Mouse (Mus musculus) embryonic stem cell, embryonic (primary cell): ENCODE measurements around the gene Twist1.

Experiments
- CTCF ChIA-PET, 4 experiments: fragments of 300-600 bp in 2 of 4; fragments of 350-600 bp in 2 of 4; sonication (Branson Sonifier 250); formaldehyde crosslinking; loops; one replicate each; lab custom pipeline; 2022; ENCODE audit warnings: inconsistent platforms in 2 of 4; lab: Charles Lee
- POLR2A ChIA-PET, 4 experiments: fragments of 300-600 bp in 2 of 4; fragments of 350-600 bp in 2 of 4; sonication (Branson Sonifier 250); formaldehyde crosslinking; loops; one replicate each; lab custom pipeline; 2022; ENCODE audit warnings: antibody characterized with exemption in 4 of 4, inconsistent platforms in 1 of 4; lab: Charles Lee

Twist1 gene

GRCm38 (mm10) chr12:33963671-33964369, 6.3 kb downstream of the Twist1 start:
- ChIA-PET CTCF (no interaction called here), POLR2A (no interaction called here)

- POLR2A ChIA-PET = no interaction called here
Observed at GRCm38 (mm10) chr12:33964427-33964826, 7.0 kb downstream of the Twist1 start.

GRCm38 (mm10) chr12:33965661-33966360, 8.3 kb downstream of the Twist1 start:
- ChIA-PET CTCF (no interaction called here), POLR2A (no interaction called here)

More at GRCm38 (mm10) chr12:33964427-33964826, 7.0 kb downstream of the Twist1 start:
- CTCF ChIA-PET = no interaction called here

GRCm38 (mm10) chr12:33966490-33967415, 9.3 kb downstream of the Twist1 start:
- ChIA-PET POLR2A (interaction anchor here in 1 of 4 experiments (0.9 to 2.8 kb wide), 2 partner anchors 8 to 11 kb away, joined by 3 to 14 read pairs; no protein-coding TSS in a partner anchor), CTCF (interaction anchor here in 1 of 4 experiments (1.0 kb wide), 1 partner anchor 586 kb away, joined by 3 read pairs; no protein-coding TSS in a partner anchor)

GRCm38 (mm10) chr12:33967514-33967913, 10.0 kb downstream of the Twist1 start:
- ChIA-PET CTCF (no interaction called here), POLR2A (interaction anchor here in 2 of 4 experiments (0.7 to 2.8 kb wide), 5 partner anchors 9 to 27 kb away, joined by 3 to 14 read pairs (median 4); no protein-coding TSS in a partner anchor)

- ChIA-PET CTCF (no interaction called here), POLR2A (interaction anchor here in 2 of 4 experiments (0.7 to 2.8 kb wide), 5 partner anchors 10 to 27 kb away, joined by 3 to 14 read pairs (median 4); no protein-coding TSS in a partner anchor)
Observed at GRCm38 (mm10) chr12:33968041-33968897, 10.8 kb downstream of the Twist1 start.

DNA sequence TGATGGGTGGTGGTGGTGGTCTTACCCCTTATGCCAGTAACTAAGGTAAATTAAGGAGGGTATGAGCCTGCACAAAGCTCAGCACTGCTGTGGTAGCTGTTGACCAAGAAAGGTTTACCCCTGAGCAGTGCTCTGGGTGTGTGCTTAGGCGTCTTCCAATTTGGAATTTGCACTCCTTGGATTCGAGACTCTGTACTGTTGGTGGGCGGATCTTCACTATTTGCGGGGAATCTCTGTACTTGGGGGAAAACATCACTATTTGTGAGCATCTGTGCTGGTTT, 11.4 kb downstream of the Twist1 start:
- CTCF ChIA-PET = no interaction called here
- POLR2A ChIA-PET = interaction anchor here in 1 of 4 experiments (1.1 to 2.8 kb wide), 3 partner anchors 11 to 14 kb away, joined by 3 to 14 read pairs (median 4); no protein-coding TSS in a partner anchor

- POLR2A ChIA-PET = interaction anchor here in 1 of 4 experiments (1.3 kb wide), 1 partner anchor 12 kb away, joined by 3 read pairs; no protein-coding TSS in a partner anchor
- CTCF ChIA-PET = no interaction called here
Observed at GRCm38 (mm10) chr12:33980159-33980558, 22.7 kb downstream of the Twist1 start.

- ChIA-PET CTCF (no interaction called here), POLR2A (interaction anchor here in 1 of 4 experiments (0.5 to 0.8 kb wide), 2 partner anchors 23 to 532 kb away, joined by 4 read pairs; no protein-coding TSS in a partner anchor)
Observed at GRCm38 (mm10) chr12:33981433-33981832, 24.0 kb downstream of the Twist1 start.

DNA sequence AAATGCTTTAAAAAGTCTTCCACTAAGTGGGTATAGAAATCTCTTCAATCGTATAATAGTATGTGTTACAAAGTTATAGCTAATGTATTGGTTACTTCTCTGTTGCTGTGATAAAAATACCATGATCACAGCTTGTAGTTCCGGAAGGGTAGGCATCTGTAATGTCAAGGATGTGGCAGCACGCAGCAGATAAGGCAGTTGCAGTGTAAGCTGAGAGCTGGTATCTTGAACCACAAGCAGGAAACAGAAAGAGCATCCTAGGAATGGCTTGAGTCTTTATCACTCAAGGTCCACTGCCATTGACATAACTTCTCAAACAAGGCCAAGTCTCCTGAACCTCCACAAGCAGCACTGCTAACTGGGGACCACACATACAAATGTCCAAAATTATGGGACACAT, 35.7 kb downstream of the Twist1 start:
- CTCF ChIA-PET = no interaction called here
- POLR2A ChIA-PET = no interaction called here
